Mouse (Mus musculus) ES-E14 (cell line): ENCODE measurements around the gene Gria2. TPM values are rescaled to one million over a fixed set of nuclear protein-coding genes. Genes with fewer than 3 reads are reported as not detected.

ENCODE experiments used
- DNase-seq: peaks from one replicate; pipeline ENCODE4 v3.0.0-alpha.2; 2013; ENCODE audit warnings: low read depth, low spot score
- H3K27ac ChIP-seq: 2 replicates; pipeline ENCODE4 v1.5.1; 2012; ENCODE audit warnings: low read depth, mild to moderate bottlenecking, low read length, moderate library complexity, mixed read lengths; ENCODE audit not compliant: poor library complexity, insufficient read depth, severe bottlenecking
- H3K36me3 ChIP-seq: 2 replicates; pipeline ENCODE4 v1.6.1; 2012; ENCODE audit warnings: mild to moderate bottlenecking, low read length, moderate library complexity, mixed read lengths; ENCODE audit not compliant: control insufficient read depth, poor library complexity, insufficient read depth, severe bottlenecking
- H3K4me1 ChIP-seq, 2 experiments: fragments of 150-350 bp in 1 of 2; sonication (generic) in 1 of 2; 2 replicates each; pipeline ENCODE4 v1.6.1; 2012; ENCODE audit warnings: low read length in 2 of 2, mild to moderate bottlenecking in 1 of 2, mixed read lengths in 1 of 2; ENCODE audit not compliant: control insufficient read depth in 2 of 2, insufficient read depth in 2 of 2, poor library complexity in 1 of 2
- H3K4me3 ChIP-seq, 2 experiments: fragments of 150-350 bp in 1 of 2; sonication (generic) in 1 of 2; 2 replicates each; pipeline ENCODE4 v1.5.1; 2012; ENCODE audit warnings: low read length in 2 of 2, low read depth in 1 of 2, mild to moderate bottlenecking in 1 of 2, mixed read lengths in 1 of 2; ENCODE audit not compliant: insufficient read depth in 1 of 2, poor library complexity in 1 of 2, severe bottlenecking in 1 of 2
- H3K9ac ChIP-seq: 2 replicates; pipeline ENCODE4 v1.6.1; 2012; ENCODE audit warnings: low read depth, mild to moderate bottlenecking, low read length, mixed read lengths; ENCODE audit not compliant: poor library complexity, insufficient read depth, severe bottlenecking
- H3K9me3 ChIP-seq: fragments of 150-350 bp; sonication (generic); 2 replicates; pipeline ENCODE4 v1.6.1; 2012; ENCODE audit warnings: low read depth, mild to moderate bottlenecking, low read length; ENCODE audit not compliant: control insufficient read depth, insufficient read depth
- CHD2 ChIP-seq: IDR thresholded peaks from 2 replicates; pipeline ENCODE4 v1.6.1; 2014; ENCODE audit warnings: mild to moderate bottlenecking, low read depth, low read length, inconsistent platforms
- HCFC1 ChIP-seq: IDR thresholded peaks from 2 replicates; pipeline ENCODE4 v1.6.1; 2012; ENCODE audit warnings: low read length, inconsistent platforms, borderline replicate concordance; ENCODE audit not compliant: insufficient read depth
- MAFK ChIP-seq: IDR thresholded peaks from 2 replicates; pipeline ENCODE4 v1.6.1; 2014; ENCODE audit warnings: mild to moderate bottlenecking, low read depth, low read length, inconsistent platforms; ENCODE audit not compliant: insufficient read depth
- ZC3H11A ChIP-seq: IDR thresholded peaks from 2 replicates; pipeline ENCODE4 v1.6.1; 2012; ENCODE audit warnings: low read depth, mild to moderate bottlenecking, inconsistent platforms, low read length, borderline replicate concordance
- ZNF384 ChIP-seq: IDR thresholded peaks from 2 replicates; pipeline ENCODE4 v1.6.1; 2012; ENCODE audit warnings: low read depth, low read length, inconsistent platforms
- in situ Hi-C, 2 experiments: fragments of 600-800 bp; cut with MboI; formaldehyde crosslinking; loops; one replicate each; pipeline ENCODE4 v1.15.1; 2025; ENCODE audit warnings: low sequenced_read_pairs in 2 of 2, inconsistent platforms in 1 of 2; ENCODE audit not compliant: unreplicated experiment in 2 of 2
- total RNA-seq: library from RNA; depleted of rRNA; stranded (reverse); fragments of 300-350 nt; gene quantifications from 2 replicates; pipeline ENCODE4 v1.2.3, GENCODE M21; 2012

The Gria2 gene
- total RNA-seq, 1 experiment = not detected

GRCm38 (mm10) chr3:80781144-80781530 lies 21.5 kb downstream of the Gria2 start:
- Histone ChIP-seq H3K9ac (no peak overlapping the region), H3K4me3 (no peak overlapping the region), H3K36me3 (no peaks in the 10 kb centered on the region), H3K9me3 (no peaks in the 10 kb centered on the region), H3K27ac (no peak overlapping the region), H3K4me1 (no peaks in the 10 kb centered on the region)
- in situ Hi-C loops = no loop called here
- no peak for TF ChIP-seq CHD2
- no peak for TF ChIP-seq MAFK
- TF ChIP-seq ZC3H11A = no peak
- TF ChIP-seq HCFC1 = no peak
- no peak for TF ChIP-seq ZNF384
- no peak for DNase-seq

GRCm38 (mm10) chr3:80780383-80781143 lies 22.1 kb downstream of the Gria2 start:
- no peak for DNase-seq
- Histone ChIP-seq H3K9ac (no peak overlapping the region), H3K36me3 (no peaks in the 10 kb centered on the region), H3K4me3 (no peak overlapping the region), H3K4me1 (no peaks in the 10 kb centered on the region), H3K27ac (no peak overlapping the region), H3K9me3 (no peaks in the 10 kb centered on the region)
- TF ChIP-seq CHD2 = no peak
- TF ChIP-seq MAFK = no peak
- in situ Hi-C loops = no loop called here

GRCm38 (mm10) chr3:80776628-80777027 lies 26.0 kb downstream of the Gria2 start:
- H3K27ac ChIP-seq = no peak overlapping the region
- no peaks in the 10 kb centered on the region for H3K4me1 ChIP-seq
- no peak overlapping the region for H3K4me3 ChIP-seq
- H3K9me3 ChIP-seq = no peaks in the 10 kb centered on the region
- H3K36me3 ChIP-seq = no peaks in the 10 kb centered on the region
- DNase-seq = no peak
- H3K9ac ChIP-seq = no peak overlapping the region
- in situ Hi-C loops = no loop called here
- no peak for TF ChIP-seq ZNF384
- TF ChIP-seq HCFC1 = no peak
- no peak for TF ChIP-seq MAFK
- no peak for TF ChIP-seq CHD2
- no peak for TF ChIP-seq ZC3H11A

GRCm38 (mm10) chr3:80775971-80776370 lies 26.7 kb downstream of the Gria2 start:
- Histone ChIP-seq H3K27ac (no peak overlapping the region), H3K36me3 (no peaks in the 10 kb centered on the region), H3K4me1 (no peaks in the 10 kb centered on the region), H3K9me3 (no peaks in the 10 kb centered on the region), H3K9ac (no peak overlapping the region), H3K4me3 (no peak overlapping the region)
- in situ Hi-C loops = no loop called here
- TF ChIP-seq ZC3H11A = no peak
- no peak for TF ChIP-seq MAFK
- TF ChIP-seq HCFC1 = no peak
- no peak for TF ChIP-seq ZNF384
- TF ChIP-seq CHD2 = no peak
- no peak for DNase-seq
